Mouse (Mus musculus): ENCODE data around the gene Gm17617. TPM values are rescaled to one million over a fixed set of nuclear protein-coding genes. Genes with fewer than 3 reads are reported as not detected.

The Gm17617 gene
- not detected in 2 replicates for polyA plus RNA-seq (2014; fragmentation: Nextera tagmentation; extraction: Ambion mirVana)

GRCm38 (mm10) chr13:55133448-55133847 lies at the start of gene Gm17617:
TSS of gene Gm17617 (minus strand) at chr13:55133548.
- H3K36me3 ChIP-seq (ENCODE audit: control insufficient read depth, insufficient read depth, low read length), result peaks cover 41% of the 10 kb centered on the region
- no peak within 1 kb of the TSS for H3K4me3 ChIP-seq (ENCODE audit: low read length)
- no peak within 1 kb of the TSS for H3K9ac ChIP-seq (ENCODE audit: low read depth, low read length)
- no peaks in the 10 kb centered on the region for H3K4me1 ChIP-seq (ENCODE audit: control insufficient read depth, insufficient read depth, low read length)
- H3K9me3 ChIP-seq (ENCODE audit: control insufficient read depth, low read length), result no peaks in the 10 kb centered on the region
- no peak for ATAC-seq (ENCODE audit: low FRiP score, low TSS enrichment)
- H3K27me3 ChIP-seq (ENCODE audit: control insufficient read depth, insufficient read depth, low read length), result no peaks in the 10 kb centered on the region
- H3K4me2 ChIP-seq (replicated peaks; ENCODE audit: low read depth, low read length), result no peak within 1 kb of the TSS
- no peak within 1 kb of the TSS for H3K27ac ChIP-seq (ENCODE audit: low read depth, low read length)
- 95% methylated on average over 2 of the region's 2 CpGs for whole genome bisulfite sequencing

- Histone ChIP-seq H3K9me3 (ENCODE audit: control insufficient read depth, low read length) (no peaks in the 10 kb centered on the region), H3K27ac (ENCODE audit: low read depth, low read length) (peak overlapping the region; percentile 83), H3K4me2 (replicated peaks; ENCODE audit: low read depth, low read length) (peak overlapping the region; percentile 52), H3K4me3 (ENCODE audit: low read length) (peak overlapping the region; percentile 37), H3K36me3 (ENCODE audit: control insufficient read depth, insufficient read depth, low read length) (no peaks in the 10 kb centered on the region), H3K9ac (ENCODE audit: low read depth, low read length) (peak overlapping the region; percentile 51), H3K27me3 (ENCODE audit: control insufficient read depth, insufficient read depth, low read length) (no peaks in the 10 kb centered on the region), H3K4me1 (ENCODE audit: control insufficient read depth, insufficient read depth, low read length) (no peaks in the 10 kb centered on the region)
- WGBS, result 2% methylated on average over 23 of the region's 23 CpGs
- ATAC-seq (ENCODE audit: low FRiP score, low TSS enrichment), result peak; percentile 91
Observed at GRCm38 (mm10) chr13:55182173-55182894, 49.0 kb upstream of the Gm17617 start.

- WGBS, result 78% methylated on average over 2 of the region's 2 CpGs
- 0 out of 2 replicates have a peak overlapping the region, but pooled peaks have one; percentile 51 for H3K9ac ChIP-seq (ENCODE audit: low read depth, low read length)
- no peaks in the 10 kb centered on the region for H3K9me3 ChIP-seq (ENCODE audit: control insufficient read depth, low read length)
- H3K27ac ChIP-seq (ENCODE audit: low read depth, low read length), result no peak overlapping the region
- H3K4me3 ChIP-seq (ENCODE audit: low read length), result peak overlapping the region; percentile 37; the same call in 1 of the 2 replicates
- no peak for ATAC-seq (ENCODE audit: low FRiP score, low TSS enrichment)
- H3K4me2 ChIP-seq (replicated peaks; ENCODE audit: low read depth, low read length), result peak overlapping the region; percentile 52
- no peaks in the 10 kb centered on the region for H3K36me3 ChIP-seq (ENCODE audit: control insufficient read depth, insufficient read depth, low read length)
- no peaks in the 10 kb centered on the region for H3K27me3 ChIP-seq (ENCODE audit: control insufficient read depth, insufficient read depth, low read length)
- H3K4me1 ChIP-seq (ENCODE audit: control insufficient read depth, insufficient read depth, low read length), result no peaks in the 10 kb centered on the region
Observed at GRCm38 (mm10) chr13:55181786-55182172, 48.4 kb upstream of the Gm17617 start.

- Histone ChIP-seq H3K4me3 (ENCODE audit: low read length) (no peak overlapping the region), H3K27me3 (ENCODE audit: control insufficient read depth, insufficient read depth, low read length) (no peaks in the 10 kb centered on the region), H3K9me3 (ENCODE audit: control insufficient read depth, low read length) (no peaks in the 10 kb centered on the region), H3K36me3 (ENCODE audit: control insufficient read depth, insufficient read depth, low read length) (no peaks in the 10 kb centered on the region), H3K27ac (ENCODE audit: low read depth, low read length) (no peak overlapping the region), H3K4me2 (replicated peaks; ENCODE audit: low read depth, low read length) (no peak overlapping the region), H3K4me1 (ENCODE audit: control insufficient read depth, insufficient read depth, low read length) (no peaks in the 10 kb centered on the region), H3K9ac (ENCODE audit: low read depth, low read length) (no peak overlapping the region)
- no peak for ATAC-seq (ENCODE audit: low FRiP score, low TSS enrichment)
- 89% methylated on average over 3 of the region's 3 CpGs for WGBS
Observed at GRCm38 (mm10) chr13:55179591-55179990, 46.2 kb upstream of the Gm17617 start.

GRCm38 (mm10) chr13:55178556-55178955 lies 45.2 kb upstream of the Gm17617 start:
- Histone ChIP-seq H3K4me2 (replicated peaks; ENCODE audit: low read depth, low read length) (no peak overlapping the region), H3K27me3 (ENCODE audit: control insufficient read depth, insufficient read depth, low read length) (no peaks in the 10 kb centered on the region), H3K4me1 (ENCODE audit: control insufficient read depth, insufficient read depth, low read length) (no peaks in the 10 kb centered on the region), H3K36me3 (ENCODE audit: control insufficient read depth, insufficient read depth, low read length) (no peaks in the 10 kb centered on the region), H3K9ac (ENCODE audit: low read depth, low read length) (no peak overlapping the region), H3K4me3 (ENCODE audit: low read length) (no peak overlapping the region), H3K27ac (ENCODE audit: low read depth, low read length) (no peak overlapping the region), H3K9me3 (ENCODE audit: control insufficient read depth, low read length) (no peaks in the 10 kb centered on the region)
- ATAC-seq (ENCODE audit: low FRiP score, low TSS enrichment), result no peak; the same call in 1 of the 2 replicates
- WGBS, result 35% methylated on average over 2 of the region's 2 CpGs

- no peaks in the 10 kb centered on the region for H3K4me1 ChIP-seq (ENCODE audit: control insufficient read depth, insufficient read depth, low read length)
- 61% methylated on average over 4 of the region's 4 CpGs for whole genome bisulfite sequencing
- H3K9me3 ChIP-seq (ENCODE audit: control insufficient read depth, low read length), result no peaks in the 10 kb centered on the region
- no peak for ATAC-seq (ENCODE audit: low FRiP score, low TSS enrichment)
- H3K4me3 ChIP-seq (ENCODE audit: low read length), result no peak overlapping the region
- H3K36me3 ChIP-seq (ENCODE audit: control insufficient read depth, insufficient read depth, low read length), result no peaks in the 10 kb centered on the region
- no peak overlapping the region for H3K27ac ChIP-seq (ENCODE audit: low read depth, low read length)
- no peak overlapping the region for H3K4me2 ChIP-seq (replicated peaks; ENCODE audit: low read depth, low read length)
- no peaks in the 10 kb centered on the region for H3K27me3 ChIP-seq (ENCODE audit: control insufficient read depth, insufficient read depth, low read length)
- no peak overlapping the region for H3K9ac ChIP-seq (ENCODE audit: low read depth, low read length)
Observed at GRCm38 (mm10) chr13:55177903-55178496, 44.7 kb upstream of the Gm17617 start.

GRCm38 (mm10) chr13:55176265-55176664 lies 42.9 kb upstream of the Gm17617 start:
- 83% methylated on average over 6 of the region's 6 CpGs for WGBS
- Histone ChIP-seq H3K27me3 (ENCODE audit: control insufficient read depth, insufficient read depth, low read length) (no peaks in the 10 kb centered on the region), H3K9ac (ENCODE audit: low read depth, low read length) (no peak overlapping the region), H3K4me3 (ENCODE audit: low read length) (no peak overlapping the region), H3K9me3 (ENCODE audit: control insufficient read depth, low read length) (no peaks in the 10 kb centered on the region), H3K27ac (ENCODE audit: low read depth, low read length) (no peak overlapping the region), H3K4me1 (ENCODE audit: control insufficient read depth, insufficient read depth, low read length) (peaks cover 9% of the 10 kb centered on the region; the same call in 1 of the 2 replicates), H3K36me3 (ENCODE audit: control insufficient read depth, insufficient read depth, low read length) (no peaks in the 10 kb centered on the region), H3K4me2 (replicated peaks; ENCODE audit: low read depth, low read length) (no peak overlapping the region)
- ATAC-seq (ENCODE audit: low FRiP score, low TSS enrichment), result no peak

- 77% methylated on average over 11 of the region's 11 CpGs for WGBS
- Histone ChIP-seq H3K36me3 (ENCODE audit: control insufficient read depth, insufficient read depth, low read length) (no peaks in the 10 kb centered on the region), H3K4me3 (ENCODE audit: low read length) (no peak overlapping the region), H3K27ac (ENCODE audit: low read depth, low read length) (no peak overlapping the region), H3K4me2 (replicated peaks; ENCODE audit: low read depth, low read length) (no peak overlapping the region), H3K4me1 (ENCODE audit: control insufficient read depth, insufficient read depth, low read length) (peaks cover 11% of the 10 kb centered on the region), H3K9me3 (ENCODE audit: control insufficient read depth, low read length) (no peaks in the 10 kb centered on the region), H3K27me3 (ENCODE audit: control insufficient read depth, insufficient read depth, low read length) (no peaks in the 10 kb centered on the region), H3K9ac (ENCODE audit: low read depth, low read length) (no peak overlapping the region)
- no peak for ATAC-seq (ENCODE audit: low FRiP score, low TSS enrichment)
Observed at GRCm38 (mm10) chr13:55174347-55174746, 41.0 kb upstream of the Gm17617 start.

GRCm38 (mm10) chr13:55172336-55172770 lies 39.0 kb upstream of the Gm17617 start:
- Histone ChIP-seq H3K4me3 (ENCODE audit: low read length) (peak overlapping the region; percentile 13; the same call in 1 of the 2 replicates), H3K27ac (ENCODE audit: low read depth, low read length) (0 out of 2 replicates have a peak overlapping the region, but pooled peaks have one; percentile 25), H3K27me3 (ENCODE audit: control insufficient read depth, insufficient read depth, low read length) (no peaks in the 10 kb centered on the region), H3K4me1 (ENCODE audit: control insufficient read depth, insufficient read depth, low read length) (peaks cover 21% of the 10 kb centered on the region), H3K9me3 (ENCODE audit: control insufficient read depth, low read length) (no peaks in the 10 kb centered on the region), H3K4me2 (replicated peaks; ENCODE audit: low read depth, low read length) (peak overlapping the region; percentile 39), H3K9ac (ENCODE audit: low read depth, low read length) (peak overlapping the region; percentile 44; the same call in 1 of the 2 replicates), H3K36me3 (ENCODE audit: control insufficient read depth, insufficient read depth, low read length) (no peaks in the 10 kb centered on the region)
- no peak for ATAC-seq (ENCODE audit: low FRiP score, low TSS enrichment)
- 46% methylated on average over 7 of the region's 7 CpGs for WGBS
